Mouse (Mus musculus) MEL (cell line): ENCODE results near the gene Rsph1. TPM values are rescaled to one million over a fixed set of nuclear protein-coding genes. Genes with fewer than 3 reads are reported as not detected.

ENCODE experiments used
- DNase-seq: peaks from one replicate; pipeline ENCODE4 v3.0.0; 2011; ENCODE audit warnings: low read depth, low spot score
- H3K27ac ChIP-seq: 2 replicates; pipeline ENCODE4 v1.5.1; 2012; ENCODE audit warnings: low read depth, mild to moderate bottlenecking, control low read depth, low read length, moderate library complexity; ENCODE audit not compliant: control insufficient read depth
- H3K27me3 ChIP-seq, 2 experiments: fragments of 150-350 bp in 1 of 2; sonication (generic) in 1 of 2; 2 replicates each; pipeline ENCODE4 v1.6.1; 2012; ENCODE audit warnings: low read length in 2 of 2, mild to moderate bottlenecking in 2 of 2, improper control_type of control experiment in 1 of 2, moderate library complexity in 1 of 2; ENCODE audit not compliant: insufficient read depth in 2 of 2, control insufficient read depth in 1 of 2
- H3K36me3 ChIP-seq, 2 experiments: 2 replicates each; pipeline ENCODE4 v1.6.1; 2012 to 2014; ENCODE audit warnings: low read length in 2 of 2, improper control_type of control experiment in 1 of 2, inconsistent platforms in 1 of 2, mild to moderate bottlenecking in 1 of 2; ENCODE audit not compliant: insufficient read depth in 2 of 2, control insufficient read depth in 1 of 2
- H3K4me1 ChIP-seq, 2 experiments: fragments of 150-350 bp in 1 of 2; sonication (generic) in 1 of 2; 2 replicates each; pipeline ENCODE4 v1.6.1; 2012; ENCODE audit warnings: low read length in 2 of 2, improper control_type of control experiment in 1 of 2, mild to moderate bottlenecking in 1 of 2; ENCODE audit not compliant: insufficient read depth in 2 of 2, control insufficient read depth in 1 of 2
- H3K4me3 ChIP-seq, 2 experiments: fragments of 150-350 bp in 1 of 2; sonication (generic) in 1 of 2; 2 replicates each; pipeline ENCODE4 v1.5.1; 2012; ENCODE audit warnings: low read depth in 2 of 2, low read length in 2 of 2, mild to moderate bottlenecking in 2 of 2, moderate library complexity in 2 of 2, control low read depth in 1 of 2, improper control_type of control experiment in 1 of 2; ENCODE audit not compliant: control insufficient read depth in 1 of 2, insufficient read depth in 1 of 2
- H3K79me2 ChIP-seq: 2 replicates; pipeline ENCODE4 v1.6.1; 2012; ENCODE audit warnings: mild to moderate bottlenecking, low read length, moderate library complexity; ENCODE audit not compliant: control insufficient read depth, poor library complexity, insufficient read depth
- H3K9ac ChIP-seq: 2 replicates; pipeline ENCODE4 v1.6.1; 2012; ENCODE audit warnings: low read depth, mild to moderate bottlenecking, control low read depth, low read length, moderate library complexity; ENCODE audit not compliant: control insufficient read depth, poor library complexity, severe bottlenecking
- H3K9me3 ChIP-seq: fragments of 150-350 bp; sonication (generic); replicated peaks from 2 replicates; pipeline ENCODE4 v1.6.1; 2012; ENCODE audit warnings: mild to moderate bottlenecking, low read length, improper control_type of control experiment, moderate library complexity; ENCODE audit not compliant: insufficient read depth
- BHLHE40 ChIP-seq: IDR thresholded peaks from 2 replicates; pipeline ENCODE4 v1.6.1; 2012; ENCODE audit warnings: low read depth, mild to moderate bottlenecking, inconsistent platforms, low read length, improper control_type of control experiment, borderline replicate concordance
- CHD1 ChIP-seq: IDR thresholded peaks from 2 replicates; pipeline ENCODE4 v1.6.1; 2012; ENCODE audit warnings: low read depth, mild to moderate bottlenecking, inconsistent platforms, low read length, improper control_type of control experiment
- CHD2 ChIP-seq: IDR thresholded peaks from 2 replicates; pipeline ENCODE4 v1.6.1; 2011; ENCODE audit warnings: low read length, improper control_type of control experiment
- CTCF ChIP-seq, 3 experiments: IDR thresholded peaks in 2 of 3; conservative IDR thresholded peaks in 1 of 3; 2 replicates each; pipeline ENCODE4 v1.5.1; 2011 to 2012; ENCODE audit warnings: low read length in 3 of 3, low read depth in 2 of 3, mild to moderate bottlenecking in 2 of 3, improper control_type of control experiment in 1 of 3, inconsistent platforms in 1 of 3, mixed read lengths in 1 of 3, moderate library complexity in 1 of 3; ENCODE audit not compliant: control insufficient read depth in 1 of 3, insufficient read depth in 1 of 3, poor library complexity in 1 of 3, severe bottlenecking in 1 of 3
- ELF1 ChIP-seq: IDR thresholded peaks from 2 replicates; pipeline ENCODE4 v1.6.1; 2014; ENCODE audit warnings: low read depth, mild to moderate bottlenecking, inconsistent platforms, low read length, improper control_type of control experiment, moderate library complexity
- ETS1 ChIP-seq: IDR thresholded peaks from 2 replicates; pipeline ENCODE4 v1.6.1; 2012; ENCODE audit warnings: low read depth, mild to moderate bottlenecking, inconsistent platforms, low read length, improper control_type of control experiment, moderate library complexity
- GABPA ChIP-seq: IDR thresholded peaks from 2 replicates; pipeline ENCODE4 v1.6.1; 2012; ENCODE audit warnings: low read depth, mild to moderate bottlenecking, inconsistent platforms, low read length, improper control_type of control experiment, moderate library complexity
- JUND ChIP-seq: IDR thresholded peaks from 2 replicates; pipeline ENCODE4 v1.6.1; 2011; ENCODE audit warnings: low read depth, mild to moderate bottlenecking, improper control_type of control experiment, low read length
- KAT2A ChIP-seq: conservative IDR thresholded peaks from 2 replicates; pipeline ENCODE4 v1.6.1; 2012; ENCODE audit warnings: low read depth, low read length, improper control_type of control experiment, inconsistent platforms
- MAFK ChIP-seq: IDR thresholded peaks from 2 replicates; pipeline ENCODE4 v1.6.1; 2011; ENCODE audit warnings: low read depth, mild to moderate bottlenecking, low read length, improper control_type of control experiment, borderline replicate concordance
- MAX ChIP-seq: IDR thresholded peaks from 2 replicates; pipeline ENCODE4 v1.6.1; 2011; ENCODE audit warnings: low read length, improper control_type of control experiment
- MAZ ChIP-seq: IDR thresholded peaks from 2 replicates; pipeline ENCODE4 v1.6.1; 2012; ENCODE audit warnings: low read depth, mild to moderate bottlenecking, inconsistent platforms, low read length, improper control_type of control experiment
- MYC ChIP-seq: IDR thresholded peaks from 2 replicates; pipeline ENCODE4 v1.6.1; 2011; ENCODE audit warnings: low read depth, mild to moderate bottlenecking, low read length, improper control_type of control experiment, moderate library complexity
- RAD21 ChIP-seq: IDR thresholded peaks from 2 replicates; pipeline ENCODE4 v1.6.1; 2011; ENCODE audit warnings: mild to moderate bottlenecking, low read depth, low read length, improper control_type of control experiment
- RCOR1 ChIP-seq: IDR thresholded peaks from 2 replicates; pipeline ENCODE4 v1.6.1; 2012; ENCODE audit warnings: low read depth, mild to moderate bottlenecking, inconsistent platforms, low read length, improper control_type of control experiment
- SIN3A ChIP-seq: IDR thresholded peaks from 2 replicates; pipeline ENCODE4 v1.6.1; 2012; ENCODE audit warnings: low read length, improper control_type of control experiment, inconsistent platforms
- SMC3 ChIP-seq: IDR thresholded peaks from 2 replicates; pipeline ENCODE4 v1.6.1; 2011; ENCODE audit warnings: low read depth, low read length, improper control_type of control experiment
- TAL1 ChIP-seq: IDR thresholded peaks from 2 replicates; pipeline ENCODE4 v1.6.1; 2012; ENCODE audit warnings: mild to moderate bottlenecking, inconsistent platforms, low read length, moderate library complexity, mixed read lengths
- TCF12 ChIP-seq: IDR thresholded peaks from 2 replicates; pipeline ENCODE4 v1.6.1; 2014; ENCODE audit warnings: low read depth, mild to moderate bottlenecking, inconsistent platforms, low read length, improper control_type of control experiment, moderate library complexity
- USF2 ChIP-seq, 2 experiments: IDR thresholded peaks; 2 replicates each; pipeline ENCODE4 v1.6.1; 2011 to 2012; ENCODE audit warnings: improper control_type of control experiment in 2 of 2, low read length in 2 of 2, borderline replicate concordance in 1 of 2, inconsistent platforms in 1 of 2, low read depth in 1 of 2, mild to moderate bottlenecking in 1 of 2; ENCODE audit not compliant: insufficient read depth in 1 of 2
- ZC3H11A ChIP-seq: IDR thresholded peaks from 2 replicates; pipeline ENCODE4 v1.6.1; 2012; ENCODE audit warnings: low read depth, mild to moderate bottlenecking, inconsistent platforms, low read length, improper control_type of control experiment
- ZKSCAN1 ChIP-seq: IDR thresholded peaks from 2 replicates; pipeline ENCODE4 v1.6.1; 2012; ENCODE audit warnings: low read depth, mild to moderate bottlenecking, inconsistent platforms, low read length, improper control_type of control experiment, moderate library complexity
- ZMIZ1 ChIP-seq: IDR thresholded peaks from 2 replicates; pipeline ENCODE4 v1.6.1; 2012; ENCODE audit warnings: low read depth, mild to moderate bottlenecking, inconsistent platforms, low read length, improper control_type of control experiment, moderate library complexity
- polyA plus RNA-seq, 2 experiments: library from polyadenylated mRNA; stranded (reverse) in 1 of 2; unstranded in 1 of 2; fragments of >175 nt in 1 of 2; fragments of >200 nt in 1 of 2; gene quantifications; 2 replicates each; pipeline versions ENCODE4 v1.2.1 to v1.2.4; 2012; ENCODE audit warnings: low replicate concordance in 2 of 2, low read depth in 1 of 2; ENCODE audit not compliant: insufficient read length in 2 of 2, insufficient read depth in 1 of 2, missing spikeins in 1 of 2
- total RNA-seq: library from RNA; depleted of rRNA; stranded (reverse); fragments of 300-350 nt; gene quantifications from 2 replicates; pipeline ENCODE4 v1.2.3, GENCODE M21; 2012

Gene Rsph1
- total and polyA plus RNA-seq, 3 experiments, result 1.3 to 3.6 TPM; not detected in 1

DNA sequence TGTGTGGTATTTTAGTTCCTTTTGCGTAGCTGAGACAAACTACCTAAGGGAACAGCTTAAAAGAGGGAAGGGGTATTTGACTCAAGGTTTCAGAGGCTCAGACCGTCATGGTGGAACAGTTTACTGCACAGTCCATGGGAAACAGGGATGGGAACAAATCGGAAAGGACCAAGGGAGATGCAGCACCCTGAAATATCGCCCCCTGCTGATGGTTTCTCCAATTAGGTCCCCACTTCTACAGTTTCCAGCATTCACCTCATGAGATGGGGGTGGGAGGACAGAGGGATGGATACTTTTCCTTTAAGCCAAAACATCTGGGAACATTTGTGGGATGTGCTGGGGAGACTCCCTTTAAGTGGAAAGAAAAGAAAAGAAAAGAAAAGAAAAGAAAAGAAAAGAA lies 17.4 kb downstream of the Rsph1 start:
- H3K9me3 ChIP-seq, result no peaks in the 10 kb centered on the region
- H3K27ac ChIP-seq, result no peak overlapping the region
- H3K4me1 ChIP-seq, result peaks cover 0 to 4% of the 10 kb centered on the region in 2 experiments; a peak in 1 of 4 replicates
- H3K9ac ChIP-seq, result no peak overlapping the region
- H3K36me3 ChIP-seq, result no peaks in the 10 kb centered on the region
- TF ChIP-seq BHLHE40 (no peak), ZC3H11A (no peak), CHD1 (no peak), USF2 (IDR thresholded peaks at IDR 0.05; ENCODE audit: borderline replicate concordance in 1 of 2, insufficient read depth in 1 of 2, low read depth in 1 of 2, low read length in 2 of 2) (no peak), TCF12 (no peak), TAL1 (no peak), ZKSCAN1 (peak; percentile 69; the same call in 1 of the 2 replicates), SMC3 (peak; percentile 64), CHD2 (no peak), GABPA (no peak), JUND (no peak), RCOR1 (no peak), MYC (no peak), KAT2A (no peak), CTCF (IDR thresholded peaks at IDR 0.05 in 2 of 3, conservative IDR thresholded peaks at IDR 0.05 in 1 of 3; ENCODE audit: control insufficient read depth in 1 of 3, insufficient read depth in 1 of 3, low read depth in 2 of 3, low read length in 3 of 3, poor library complexity in 1 of 3, severe bottlenecking in 1 of 3) (peak; percentile 43 to 67 (median 58)), ETS1 (no peak), MAFK (no peak), ZMIZ1 (no peak), ELF1 (no peak), MAZ (no peak), SIN3A (no peak), RAD21 (no peak; the same call in 1 of the 2 replicates), MAX (no peak)
- no peaks in the 10 kb centered on the region for H3K79me2 ChIP-seq
- DNase-seq, result peak; percentile 32
- H3K4me3 ChIP-seq, result no peak overlapping the region
- H3K27me3 ChIP-seq, result no peaks in the 10 kb centered on the region; a peak in 1 of 4 replicates
